39 mouse cellular contexts compared by ENCODE assay signal in genomic region chr11:100179260-100179659, GRCm38 (mm10). TPM values are rescaled to one million over a fixed set of nuclear protein-coding genes. Genes with fewer than 3 reads are reported as not detected.
"Had no signal": no experiment of that assay in that cellular context is flagged by ENCODE, and none has a peak within 500 bp of the region (broad histone marks: within the 10 kb centered on the region; RNA-seq: fewer than 3 reads in every experiment).

No protein-coding gene starts in this region.

- H3K9ac ChIP-seq: heart, embryonic 12.5 days; hindbrain, embryonic 12.5 days; hindbrain, embryonic 14.5 days; intestine, embryonic 15.5 days; limb, embryonic 12.5 days; liver, embryonic 13.5 days; liver, embryonic 15.5 days had no signal

- H3K9me3 ChIP-seq: heart, embryonic 10.5 days; heart, embryonic 12.5 days; hindbrain, embryonic 10.5 days; hindbrain, embryonic 12.5 days; intestine, embryonic 15.5 days; limb, embryonic 10.5 days; limb, embryonic 12.5 days; liver, embryonic 13.5 days; liver, embryonic 15.5 days had no signal

- H3K27ac ChIP-seq: gastrocnemius, adult 2 months; heart, embryonic 10.5 days; hindbrain, embryonic 10.5 days; hindbrain, embryonic 12.5 days; hindbrain, embryonic 14.5 days; intestine, embryonic 15.5 days; limb, embryonic 10.5 days; limb, embryonic 12.5 days; liver, embryonic 13.5 days; liver, embryonic 15.5 days had no signal

- H3K4me3 ChIP-seq: gastrocnemius, adult 2 months; heart, embryonic 10.5 days; heart, embryonic 12.5 days; hindbrain, embryonic 10.5 days; hindbrain, embryonic 12.5 days; intestine, embryonic 15.5 days; limb, embryonic 10.5 days; limb, embryonic 12.5 days; liver, embryonic 13.5 days; liver, embryonic 15.5 days had no signal

- H3K4me1 ChIP-seq: heart, embryonic 10.5 days; heart, embryonic 12.5 days; hindbrain, embryonic 10.5 days; hindbrain, embryonic 12.5 days; intestine, embryonic 15.5 days; limb, embryonic 10.5 days; limb, embryonic 12.5 days; liver, embryonic 13.5 days; liver, embryonic 15.5 days had no signal

- ATAC-seq: hindbrain, embryonic 16.5 days; inflammation-experienced regulatory T-cells, adult 6 months; intestine, embryonic 15.5 days; intestine, postnatal 0 days had no signal

- DNase-seq: gastrocnemius, adult 2 months; gastrocnemius, postnatal 10 days; gastrocnemius, postnatal 25 days; heart, adult 18-20 months; heart, postnatal 10 days; heart, postnatal 4 days; kidney, adult 18-20 months; kidney, adult 8-10 months; kidney, postnatal 10 days; kidney, postnatal 25 days; kidney, postnatal 4 days; liver; liver, embryonic 13.5 days had no signal

- H3K36me3 ChIP-seq: heart, embryonic 10.5 days; heart, embryonic 12.5 days; hindbrain, embryonic 10.5 days; hindbrain, embryonic 12.5 days; intestine, embryonic 15.5 days; limb, embryonic 10.5 days; limb, embryonic 12.5 days; liver, embryonic 13.5 days; liver, embryonic 15.5 days had no signal

- H3K4me2 ChIP-seq: heart, embryonic 12.5 days; hindbrain, embryonic 12.5 days; hindbrain, embryonic 14.5 days; intestine, embryonic 15.5 days; limb, embryonic 12.5 days; liver, embryonic 11.5 days; liver, embryonic 13.5 days; liver, embryonic 15.5 days had no signal

- H3K27me3 ChIP-seq: heart, embryonic 12.5 days; hindbrain, embryonic 12.5 days; intestine, embryonic 15.5 days; limb, embryonic 12.5 days; liver, embryonic 13.5 days; liver, embryonic 15.5 days had no signal

RNA-seq across cellular contexts. Expression of gene Krt9, which starts 13.8 kb away (rescaled TPM):
- total RNA-seq: gastrocnemius, adult 2 months; gastrocnemius, postnatal 10 days; gastrocnemius, postnatal 25 days; granulocyte monocyte progenitor cell, adult 5-6 weeks; heart, adult 18-20 months; heart, adult 8-10 months; heart, postnatal 10 days; heart, postnatal 25 days; heart, postnatal 4 days had no signal
- polyA plus RNA-seq: heart, embryonic 10.5 days; heart, embryonic 12.5 days; heart, embryonic 14.5 days; heart, embryonic 16.5 days; hindbrain, embryonic 10.5 days; hindbrain, embryonic 14.5 days; inflammation-experienced regulatory T-cells, adult 6 months; intestine, embryonic 15.5 days; intestine, postnatal 0 days; kidney, embryonic 14.5 days; kidney, embryonic 16.5 days; limb, embryonic 10.5 days; limb, embryonic 12.5 days; liver, embryonic 11.5 days; liver, embryonic 13.5 days; liver, embryonic 15.5 days had no signal

RNA-seq across cellular contexts. Expression of gene Krt14, which starts 28.1 kb away (rescaled TPM):
- total RNA-seq: gastrocnemius, adult 2 months; gastrocnemius, postnatal 10 days; gastrocnemius, postnatal 25 days; granulocyte monocyte progenitor cell, adult 5-6 weeks; heart, adult 18-20 months; layer of hippocampus, adult 18-20 months; left cerebral cortex, adult 8-10 months; left cerebral cortex, postnatal 10 days; left cerebral cortex, postnatal 36 days had no signal
- polyA plus RNA-seq: inflammation-experienced regulatory T-cells, adult 6 months; kidney, embryonic 14.5 days had no signal

RNA-seq across cellular contexts. Expression of gene Krt19, which starts 30.8 kb away (rescaled TPM):
- total RNA-seq: granulocyte monocyte progenitor cell, adult 5-6 weeks; layer of hippocampus, adult 18-20 months; left cerebral cortex, adult 8-10 months; left cerebral cortex, postnatal 36 days had no signal
- polyA plus RNA-seq: inflammation-experienced regulatory T-cells, adult 6 months had no signal

RNA-seq across cellular contexts. Expression of gene Krt15, which starts 43.5 kb away (rescaled TPM):
- total RNA-seq: gastrocnemius, adult 2 months; gastrocnemius, postnatal 10 days; gastrocnemius, postnatal 25 days; granulocyte monocyte progenitor cell, adult 5-6 weeks; heart, postnatal 25 days; left cerebral cortex, adult 8-10 months; left cerebral cortex, postnatal 10 days; left cerebral cortex, postnatal 36 days had no signal
- polyA plus RNA-seq: inflammation-experienced regulatory T-cells, adult 6 months had no signal

RNA-seq across cellular contexts. Expression of gene Krt13, which starts 57.9 kb away (rescaled TPM):
- total RNA-seq: gastrocnemius, adult 2 months; gastrocnemius, postnatal 10 days; gastrocnemius, postnatal 25 days; gastrocnemius, postnatal 4 days; granulocyte monocyte progenitor cell, adult 5-6 weeks; heart, adult 18-20 months; heart, adult 8-10 months; heart, postnatal 10 days; heart, postnatal 25 days; heart, postnatal 4 days; layer of hippocampus, adult 18-20 months; layer of hippocampus, postnatal 10 days; left cerebral cortex, adult 8-10 months; left cerebral cortex, postnatal 10 days; left cerebral cortex, postnatal 36 days had no signal
- polyA plus RNA-seq: heart, embryonic 14.5 days; hindbrain, embryonic 12.5 days; hindbrain, embryonic 14.5 days; inflammation-experienced regulatory T-cells, adult 6 months; intestine, postnatal 0 days; kidney, embryonic 14.5 days; limb, embryonic 10.5 days; limb, embryonic 12.5 days; liver, embryonic 15.5 days had no signal
